Mouse (Mus musculus): ENCODE measurements around the gene Gm42688. TPM values are rescaled to one million over a fixed set of nuclear protein-coding genes. Genes with fewer than 3 reads are reported as not detected.

Gene Gm42688
- polyA plus RNA-seq, 1 experiment from 2014 or later = 5.2 TPM

DNA sequence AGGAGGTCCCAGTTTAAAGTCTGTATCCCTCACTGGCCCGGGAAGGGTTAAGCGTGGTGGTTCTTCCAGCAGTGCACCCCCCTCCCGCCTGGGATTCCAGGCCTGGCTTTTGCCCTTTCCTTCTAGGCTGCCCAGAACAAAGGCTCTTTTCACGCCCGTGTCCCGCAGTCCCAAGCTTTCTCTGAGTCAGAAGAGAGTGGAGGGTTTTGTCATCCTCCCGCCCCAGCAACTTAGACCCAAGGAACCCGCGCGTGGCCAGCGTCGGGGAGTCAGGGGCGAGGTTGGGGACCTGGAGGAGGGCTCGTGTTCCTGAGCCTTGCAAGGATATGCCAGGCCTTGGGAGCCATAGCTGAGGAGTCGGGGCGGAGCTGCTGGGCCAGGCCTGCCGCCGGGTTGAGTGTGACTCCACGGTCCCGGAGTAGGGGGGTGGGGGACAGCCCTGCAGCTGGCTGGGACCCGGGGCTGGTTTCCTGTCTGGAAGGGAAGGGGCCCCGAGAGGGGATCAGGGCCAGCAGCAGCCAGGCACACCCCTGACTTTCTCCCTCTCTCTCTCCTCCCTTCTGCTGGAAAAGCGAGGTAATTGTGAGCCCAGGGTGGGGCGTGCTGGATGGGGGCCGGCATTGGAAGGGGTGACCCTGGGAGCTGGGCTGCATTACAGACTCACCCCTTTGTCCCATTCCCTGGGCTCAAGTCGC lies 35.6 kb downstream of the Gm42688 start:
- H3K9me3 ChIP-seq = no peaks in the 10 kb centered on the region
- peak overlapping the region; percentile 83 for H3K9ac ChIP-seq
- WGBS = under 1% methylated on average over 26 of the region's 26 CpGs
- no peaks in the 10 kb centered on the region for H3K36me3 ChIP-seq
- H3K4me3 ChIP-seq = peak overlapping the region; percentile 44
- H3K27ac ChIP-seq (replicated peaks) = peak overlapping the region; percentile 95
- peaks cover 16% of the 10 kb centered on the region for H3K27me3 ChIP-seq
- peak; percentile 77 for ATAC-seq (ENCODE audit: low read depth)
- H3K4me2 ChIP-seq = peak overlapping the region; percentile 63
- H3K4me1 ChIP-seq (replicated peaks) = peaks cover 59% of the 10 kb centered on the region

DNA sequence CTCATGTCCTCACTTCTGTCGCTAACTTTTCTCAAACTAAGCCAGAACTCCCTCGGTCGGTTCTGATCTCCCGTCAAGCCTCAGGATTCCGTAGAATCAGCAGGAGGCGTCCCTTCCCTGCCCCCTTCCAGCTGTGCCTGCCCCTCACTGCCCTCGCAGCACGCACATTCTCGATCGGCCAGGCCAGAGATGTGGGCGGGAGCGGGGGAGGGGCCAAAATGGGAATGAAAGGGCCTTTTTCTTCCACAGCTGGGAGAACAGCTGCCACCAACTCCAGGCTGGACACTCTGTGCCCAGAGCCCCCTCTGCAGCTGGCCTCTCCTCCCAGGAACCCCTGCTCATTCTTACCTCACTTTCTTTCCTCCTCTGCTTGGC lies 36.1 kb downstream of the Gm42688 start:
- Histone ChIP-seq H3K4me3 (peak overlapping the region; percentile 44), H3K9ac (peak overlapping the region; percentile 83), H3K4me1 (replicated peaks) (peaks cover 64% of the 10 kb centered on the region), H3K36me3 (no peaks in the 10 kb centered on the region), H3K27ac (replicated peaks) (peak overlapping the region; percentile 95), H3K27me3 (peaks cover 16% of the 10 kb centered on the region), H3K9me3 (no peaks in the 10 kb centered on the region), H3K4me2 (peak overlapping the region; percentile 63)
- under 1% methylated on average over 12 of the region's 12 CpGs for WGBS
- peak; percentile 60 for ATAC-seq (ENCODE audit: low read depth)

- Histone ChIP-seq H3K9ac (peak overlapping the region; percentile 83), H3K4me2 (peak overlapping the region; percentile 63), H3K4me1 (replicated peaks) (peaks cover 69% of the 10 kb centered on the region), H3K27ac (replicated peaks) (peak overlapping the region; percentile 95), H3K9me3 (no peaks in the 10 kb centered on the region), H3K27me3 (peaks cover 16% of the 10 kb centered on the region), H3K36me3 (no peaks in the 10 kb centered on the region), H3K4me3 (peak overlapping the region; percentile 44)
- 1% methylated on average over 11 of the region's 11 CpGs for WGBS
- ATAC-seq (ENCODE audit: low read depth) = peak; percentile 15; the same call in 1 of the 2 replicates
These were observed 36.6 kb downstream of the Gm42688 start for GRCm38 (mm10) chr6:83138056-83138455.

GRCm38 (mm10) chr6:83140044-83140443 lies 38.6 kb downstream of the Gm42688 start:
- H3K4me3 ChIP-seq = no peak overlapping the region
- no peak overlapping the region for H3K27ac ChIP-seq (replicated peaks)
- no peaks in the 10 kb centered on the region for H3K36me3 ChIP-seq
- ATAC-seq (ENCODE audit: low read depth) = no peak
- peaks cover 70% of the 10 kb centered on the region for H3K4me1 ChIP-seq (replicated peaks)
- no peaks in the 10 kb centered on the region for H3K9me3 ChIP-seq
- no peak overlapping the region for H3K9ac ChIP-seq
- H3K4me2 ChIP-seq = no peak overlapping the region
- WGBS = 91% methylated on average over 8 of the region's 8 CpGs
- H3K27me3 ChIP-seq = peaks cover 15% of the 10 kb centered on the region

DNA sequence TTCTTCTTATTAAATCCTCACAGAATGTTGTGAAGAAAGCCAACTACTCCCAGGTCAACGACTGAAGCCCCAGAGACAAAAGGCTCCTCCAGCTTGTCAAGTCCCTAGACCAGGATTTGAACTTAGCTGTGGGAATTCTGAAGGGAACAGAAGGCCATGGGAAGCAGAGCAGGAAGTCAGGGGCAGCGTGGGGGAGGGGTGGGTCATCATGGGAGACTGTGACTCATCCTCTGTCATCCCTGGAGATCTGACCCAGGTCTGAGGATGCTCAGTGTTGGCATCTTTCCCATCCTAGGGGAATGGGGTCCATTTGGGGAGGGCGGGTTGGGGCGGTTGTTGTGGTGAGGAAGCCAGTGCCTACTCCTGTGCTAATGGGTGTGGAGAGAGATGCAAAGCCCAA lies 40.2 kb downstream of the Gm42688 start:
- peak overlapping the region; percentile 69 for H3K9ac ChIP-seq
- ATAC-seq (ENCODE audit: low read depth) = no peak
- peak overlapping the region; percentile 35 for H3K4me3 ChIP-seq
- peaks cover 54% of the 10 kb centered on the region for H3K4me1 ChIP-seq (replicated peaks)
- 42% methylated on average over 4 of the region's 4 CpGs for WGBS
- H3K9me3 ChIP-seq = no peaks in the 10 kb centered on the region
- no peaks in the 10 kb centered on the region; the same call in 1 of the 2 replicates for H3K36me3 ChIP-seq
- peak overlapping the region; percentile 70 for H3K4me2 ChIP-seq
- peak overlapping the region; percentile 55; the same call in 1 of the 2 replicates for H3K27ac ChIP-seq (replicated peaks)
- H3K27me3 ChIP-seq = no peaks in the 10 kb centered on the region

- peak overlapping the region; percentile 69 for H3K9ac ChIP-seq
- H3K36me3 ChIP-seq = peaks cover 2% of the 10 kb centered on the region; the same call in 1 of the 2 replicates
- peak overlapping the region; percentile 55 for H3K27ac ChIP-seq (replicated peaks)
- no peaks in the 10 kb centered on the region for H3K27me3 ChIP-seq
- WGBS = 5% methylated on average over 41 of the region's 41 CpGs
- H3K4me2 ChIP-seq = peak overlapping the region; percentile 70
- peaks cover 48% of the 10 kb centered on the region for H3K4me1 ChIP-seq (replicated peaks)
- peak overlapping the region; percentile 35 for H3K4me3 ChIP-seq
- H3K9me3 ChIP-seq = no peaks in the 10 kb centered on the region
- no peak for ATAC-seq (ENCODE audit: low read depth)
These were observed 40.9 kb downstream of the Gm42688 start for GRCm38 (mm10) chr6:83142211-83142731.

GRCm38 (mm10) chr6:83142886-83143285 lies 41.5 kb downstream of the Gm42688 start:
- WGBS = 47% methylated on average over 11 of the region's 11 CpGs
- ATAC-seq (ENCODE audit: low read depth) = peak; percentile 19; the same call in 1 of the 2 replicates
- Histone ChIP-seq H3K36me3 (peaks cover 8% of the 10 kb centered on the region; the same call in 1 of the 2 replicates), H3K9ac (peak overlapping the region; percentile 69; the same call in 1 of the 2 replicates), H3K27ac (replicated peaks) (peak overlapping the region; percentile 55), H3K9me3 (no peaks in the 10 kb centered on the region), H3K4me3 (no peak overlapping the region), H3K4me1 (replicated peaks) (peaks cover 42% of the 10 kb centered on the region), H3K4me2 (peak overlapping the region; percentile 70), H3K27me3 (no peaks in the 10 kb centered on the region)

GRCm38 (mm10) chr6:83145209-83145608 lies 43.8 kb downstream of the Gm42688 start:
- no peak overlapping the region for H3K27ac ChIP-seq (replicated peaks)
- peaks cover 19% of the 10 kb centered on the region for H3K4me1 ChIP-seq (replicated peaks)
- no peak overlapping the region for H3K4me3 ChIP-seq
- H3K27me3 ChIP-seq = no peaks in the 10 kb centered on the region
- H3K36me3 ChIP-seq = peaks cover 28% of the 10 kb centered on the region
- H3K9ac ChIP-seq = no peak overlapping the region
- ATAC-seq (ENCODE audit: low read depth) = no peak
- WGBS = 90% methylated on average over 2 of the region's 2 CpGs
- H3K4me2 ChIP-seq = no peak overlapping the region
- H3K9me3 ChIP-seq = no peaks in the 10 kb centered on the region

DNA sequence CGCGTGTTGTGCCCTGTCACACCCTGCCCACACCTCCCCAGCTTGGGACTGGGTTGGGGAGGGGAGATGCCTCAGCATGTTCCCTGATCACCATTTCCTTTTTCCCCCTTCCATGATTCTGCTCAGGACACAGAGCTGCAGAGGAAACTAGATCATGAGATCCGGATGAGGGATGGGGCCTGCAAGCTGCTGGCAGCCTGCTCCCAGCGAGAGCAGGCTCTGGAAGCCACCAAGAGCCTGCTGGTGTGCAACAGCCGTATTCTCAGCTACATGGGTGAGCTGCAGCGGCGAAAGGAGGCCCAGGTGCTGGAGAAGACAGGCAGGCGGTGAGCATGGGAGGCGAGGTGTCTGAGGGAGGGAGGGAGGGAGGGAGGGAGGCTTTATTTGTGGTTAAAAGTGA lies 44.4 kb downstream of the Gm42688 start:
- no peak overlapping the region for H3K4me2 ChIP-seq
- no peaks in the 10 kb centered on the region for H3K27me3 ChIP-seq
- H3K9ac ChIP-seq = no peak overlapping the region
- peaks cover 19% of the 10 kb centered on the region for H3K4me1 ChIP-seq (replicated peaks)
- ATAC-seq (ENCODE audit: low read depth) = no peak
- WGBS = 72% methylated on average over 9 of the region's 9 CpGs
- H3K4me3 ChIP-seq = no peak overlapping the region
- no peaks in the 10 kb centered on the region for H3K9me3 ChIP-seq
- H3K36me3 ChIP-seq = peaks cover 33% of the 10 kb centered on the region
- H3K27ac ChIP-seq (replicated peaks) = no peak overlapping the region

DNA sequence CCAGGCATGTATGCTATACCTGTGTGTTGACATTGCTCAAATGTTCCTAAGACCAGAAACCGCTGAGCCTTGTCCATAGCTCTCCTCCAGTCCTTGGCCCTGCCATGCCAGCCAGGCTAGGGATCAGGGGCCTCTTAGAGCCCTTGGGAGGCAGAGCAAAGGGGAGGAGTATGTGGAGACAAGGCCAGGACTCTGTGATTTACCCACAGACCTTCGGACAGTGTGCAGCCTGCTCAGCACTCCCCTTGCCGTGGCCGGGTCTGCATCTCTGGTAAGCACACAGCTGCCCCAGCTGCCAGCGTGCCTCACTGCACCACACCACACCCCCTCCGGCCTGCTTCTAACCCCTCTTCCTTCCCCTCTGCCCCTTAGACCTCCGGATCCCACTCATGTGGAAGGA lies 45.9 kb downstream of the Gm42688 start:
- H3K4me2 ChIP-seq = no peak overlapping the region
- peaks cover 40% of the 10 kb centered on the region for H3K36me3 ChIP-seq
- ATAC-seq (ENCODE audit: low read depth) = no peak
- no peak overlapping the region for H3K9ac ChIP-seq
- no peak overlapping the region for H3K27ac ChIP-seq (replicated peaks)
- H3K4me3 ChIP-seq = no peak overlapping the region
- H3K4me1 ChIP-seq (replicated peaks) = peaks cover 20% of the 10 kb centered on the region
- WGBS = 60% methylated on average over 7 of the region's 7 CpGs
- no peaks in the 10 kb centered on the region for H3K9me3 ChIP-seq
- H3K27me3 ChIP-seq = no peaks in the 10 kb centered on the region

DNA sequence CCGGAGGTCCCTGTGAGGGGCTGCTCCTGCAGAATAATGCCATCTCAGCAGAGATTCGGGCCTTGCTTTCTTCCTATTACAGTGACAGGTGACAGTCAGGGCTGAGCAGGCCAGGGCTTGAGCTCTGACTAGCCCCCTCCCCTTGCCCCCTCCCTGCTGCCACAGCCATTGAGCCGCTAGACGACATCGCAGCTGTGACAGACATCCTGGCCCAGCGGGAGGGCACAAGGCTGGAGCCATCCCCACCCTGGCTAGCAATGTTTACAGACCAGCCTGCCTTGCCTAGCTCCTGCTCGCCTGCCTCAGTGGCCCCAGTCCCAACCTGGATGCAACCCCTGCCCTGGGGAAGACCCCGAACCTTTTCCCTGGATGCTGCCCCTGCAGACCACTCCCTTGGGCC lies 50.3 kb downstream of the Gm42688 start:
- no peaks in the 10 kb centered on the region for H3K9me3 ChIP-seq
- ATAC-seq (ENCODE audit: low read depth) = no peak
- peaks cover 32% of the 10 kb centered on the region for H3K4me1 ChIP-seq (replicated peaks)
- no peak overlapping the region for H3K27ac ChIP-seq (replicated peaks)
- H3K4me2 ChIP-seq = no peak overlapping the region
- no peaks in the 10 kb centered on the region for H3K27me3 ChIP-seq
- WGBS = 34% methylated on average over 8 of the region's 8 CpGs
- H3K4me3 ChIP-seq = no peak overlapping the region
- H3K9ac ChIP-seq = peak overlapping the region; percentile 41; the same call in 1 of the 2 replicates
- H3K36me3 ChIP-seq = peaks cover 53% of the 10 kb centered on the region

DNA sequence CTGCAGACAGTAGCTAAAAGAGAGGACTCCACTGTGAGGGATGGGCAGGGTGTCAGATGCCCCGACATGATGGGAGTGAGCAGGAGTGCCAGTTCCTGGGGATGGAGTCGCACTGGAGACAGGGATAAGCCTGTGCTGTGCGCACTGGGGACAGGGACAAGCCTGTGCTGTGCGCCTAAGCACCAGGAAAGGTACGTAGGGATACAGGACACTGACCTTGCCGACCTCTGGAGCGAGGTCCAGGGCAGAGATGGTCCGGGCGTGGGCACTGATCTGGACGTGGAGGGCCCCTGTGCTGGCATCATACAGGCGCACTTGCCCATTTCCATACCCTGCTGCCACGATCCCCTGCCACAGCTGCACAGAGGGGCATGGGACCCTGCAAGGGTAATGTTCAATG lies 51.6 kb downstream of the Gm42688 start:
- WGBS = 85% methylated on average over 12 of the region's 12 CpGs
- Histone ChIP-seq H3K4me2 (no peak overlapping the region), H3K9ac (no peak overlapping the region)

More for the DNA sequence above, 51.6 kb downstream of the Gm42688 start:
- H3K4me3 ChIP-seq = no peak overlapping the region
- no peaks in the 10 kb centered on the region for H3K9me3 ChIP-seq
- H3K36me3 ChIP-seq = peaks cover 44% of the 10 kb centered on the region
- H3K4me1 ChIP-seq (replicated peaks) = peaks cover 34% of the 10 kb centered on the region
- H3K27me3 ChIP-seq = no peaks in the 10 kb centered on the region
- no peak overlapping the region for H3K27ac ChIP-seq (replicated peaks)
- no peak for ATAC-seq (ENCODE audit: low read depth)
